Mouse (Mus musculus) macrophage (primary cell): Measurements from ENCODE around the gene Hnrnpk. TPM values are rescaled to one million over a fixed set of nuclear protein-coding genes. Genes with fewer than 3 reads are reported as not detected.

Experiments
- H3K27ac ChIP-seq: fragments of 350-480 bp; formaldehyde crosslinking; 2 replicates; pipeline ENCODE4 v1.9.0; 2021
- H3K36me3 ChIP-seq: fragments of 350-480 bp; formaldehyde crosslinking; 2 replicates; pipeline ENCODE4 v1.9.0; 2021; ENCODE audit errors: inconsistent target
- H3K4me3 ChIP-seq: fragments of 350-480 bp; formaldehyde crosslinking; 2 replicates; pipeline ENCODE4 v1.9.0; 2021; ENCODE audit errors: inconsistent target
- H3K79me2 ChIP-seq: fragments of 350-480 bp; formaldehyde crosslinking; 2 replicates; pipeline ENCODE4 v1.9.0; 2021; ENCODE audit errors: inconsistent target
- WGBS: methylation state at CpG from one replicate; pipeline ENCODE4 v1.1.7; 2026; ENCODE audit warnings: inconsistent platforms; ENCODE audit not compliant: missing documents; 5-methylcytosine and 5-hydroxymethylcytosine counted together
- polyA plus RNA-seq: library from polyadenylated mRNA; stranded (reverse); fragments of 250-400 nt; gene quantifications from 3 replicates; pipeline ENCODE4 v1.2.4, GENCODE M21; 2018; ENCODE audit warnings: inconsistent platforms
- total RNA-seq, 78 experiments: library from RNA; depleted of rRNA; stranded (reverse); fragments of 250-400 nt; gene quantifications; 1 replicate in 9 of 78; 2 replicates in 24 of 78; 3 replicates in 43 of 78; 4 replicates in 2 of 78; pipeline ENCODE4 v1.2.4; 2018; ENCODE audit warnings: inconsistent platforms in 56 of 78

Gene Hnrnpk
- 1,000 to 10,000 TPM in 10 of 26 experiments, 100 to 1,000 TPM in 16; 632 to 1,255 (median 977) TPM for total RNA-seq (2018; cell fraction: chromatin; rRNA removed)
- 100 to 1,000 TPM; 279 to 518 (median 328) TPM for total RNA-seq (2018; cell fraction: cytosol; rRNA removed)
- 100 to 1,000 TPM; 397 to 697 (median 553) TPM for total RNA-seq (2018; cell fraction: nucleus; rRNA removed)
- polyA plus RNA-seq = 321 to 467 TPM (median 425 TPM) in 3 replicates

DNA sequence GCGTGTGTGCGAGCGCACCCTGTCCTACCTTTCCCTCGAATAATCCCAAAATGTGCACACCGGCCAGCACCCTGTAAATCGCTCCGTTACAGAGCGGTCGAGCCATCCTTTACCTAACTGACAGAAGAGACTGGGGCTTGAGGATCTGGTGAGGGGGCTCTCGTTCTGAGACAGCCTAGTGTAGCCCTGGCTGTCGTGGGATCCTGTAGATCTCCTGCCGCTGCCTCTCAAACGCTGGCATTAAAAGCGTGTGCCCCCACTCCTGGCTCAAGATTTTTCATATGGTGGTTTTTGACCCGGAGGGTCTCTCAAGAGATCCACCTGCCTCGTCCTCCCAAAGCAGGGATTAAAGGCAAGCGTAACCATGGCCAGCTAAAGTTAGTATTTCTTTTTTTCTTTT, at the start of gene Hnrnpk:
Gene Hnrnpk, minus strand, starts transcription at position 101 of the 400 bp plus-strand sequence.
- Histone ChIP-seq H3K36me3 (peaks cover 16% of the 10 kb centered on the region), H3K27ac (peak within 1 kb of the TSS; percentile 78), H3K79me2 (peaks cover 79% of the 10 kb centered on the region), H3K4me3 (peak within 1 kb of the TSS; percentile 52)
- WGBS = 21% methylated on average over 7 of the region's 17 CpGs

DNA sequence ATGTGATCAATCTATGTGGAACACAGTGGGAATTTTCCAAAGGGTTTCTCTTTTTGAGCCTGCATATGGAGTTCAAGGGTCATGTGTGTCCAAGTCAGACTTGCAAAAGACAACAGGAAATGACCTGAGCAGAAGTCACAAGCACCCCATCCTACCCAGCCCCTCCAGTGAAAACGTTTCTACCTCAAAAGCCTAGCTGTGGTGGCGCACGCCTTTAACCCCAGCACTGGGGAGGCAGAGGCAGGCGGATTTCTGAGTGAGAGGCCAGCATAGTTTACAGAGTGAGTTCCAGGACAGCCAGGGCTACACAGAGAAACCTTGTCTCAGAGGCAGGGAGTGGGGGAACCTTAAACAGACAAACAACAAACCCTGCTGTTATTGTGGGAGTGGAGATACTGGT, 49.1 kb upstream of the Hnrnpk start:
- Histone ChIP-seq H3K4me3 (no peak overlapping the region), H3K27ac (no peak overlapping the region), H3K36me3 (no peaks in the 10 kb centered on the region), H3K79me2 (no peaks in the 10 kb centered on the region)
- 77% methylated on average over 4 of the region's 4 CpGs for WGBS

DNA sequence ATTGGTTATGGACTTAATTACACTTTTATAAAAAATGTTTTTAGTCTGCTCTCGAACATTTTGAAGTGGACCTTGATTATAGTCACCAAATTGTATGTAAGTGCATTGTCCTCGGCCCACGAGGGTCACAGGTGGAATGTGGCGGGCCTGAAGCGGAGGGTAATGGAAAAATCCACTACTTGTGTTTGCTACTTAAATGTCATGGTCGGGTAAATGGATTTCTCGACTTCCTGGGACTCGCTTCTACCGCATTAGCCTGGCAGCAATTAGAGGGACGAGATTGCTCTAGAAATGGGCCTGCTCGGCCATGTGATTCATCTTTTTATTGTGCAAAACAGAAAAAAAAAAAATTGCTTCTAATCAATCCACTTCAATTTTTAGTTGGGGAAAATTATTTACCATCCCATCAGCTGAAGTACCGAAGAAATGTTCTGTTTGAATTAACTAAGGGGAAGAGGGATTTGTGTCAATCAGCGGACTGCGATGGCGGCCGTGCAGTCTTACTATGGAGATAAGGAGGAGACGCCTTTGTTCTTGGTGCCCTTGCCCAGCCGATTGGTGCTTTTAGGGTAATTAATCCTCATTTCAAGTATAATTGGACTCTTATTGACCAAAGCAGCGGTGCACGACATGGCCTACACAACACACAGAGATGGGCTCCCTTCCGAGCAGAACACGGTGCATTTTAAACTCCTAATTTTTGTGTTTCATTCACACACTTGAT, 47.5 kb upstream of the Hnrnpk start:
- no peak overlapping the region for H3K4me3 ChIP-seq
- no peak overlapping the region for H3K27ac ChIP-seq
- no peaks in the 10 kb centered on the region for H3K36me3 ChIP-seq
- WGBS = 94% methylated on average over 21 of the region's 22 CpGs
- no peaks in the 10 kb centered on the region for H3K79me2 ChIP-seq

DNA sequence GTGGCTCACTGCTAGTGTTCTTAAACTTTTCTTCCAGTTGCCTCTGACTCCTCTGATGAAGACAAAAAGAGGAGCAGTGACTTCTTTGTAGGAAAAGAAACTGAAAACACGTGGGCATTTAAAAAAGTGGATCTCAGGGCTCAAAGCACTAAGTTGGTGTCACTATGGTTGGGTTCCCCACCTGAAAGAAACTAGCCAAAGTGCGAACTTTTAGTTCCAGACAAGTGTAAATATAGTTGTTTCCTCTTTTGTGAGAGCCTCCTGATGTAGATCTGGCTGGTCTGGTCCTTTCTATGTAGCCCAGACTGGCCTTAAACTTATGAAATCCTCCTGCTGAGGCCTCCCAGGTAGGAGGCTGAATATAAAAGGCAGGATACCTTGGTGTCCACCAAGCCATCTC, 43.4 kb upstream of the Hnrnpk start:
- Histone ChIP-seq H3K36me3 (no peaks in the 10 kb centered on the region), H3K27ac (no peak overlapping the region), H3K79me2 (no peaks in the 10 kb centered on the region), H3K4me3 (no peak overlapping the region)
- WGBS = 46% methylated on average over 2 of the region's 2 CpGs

DNA sequence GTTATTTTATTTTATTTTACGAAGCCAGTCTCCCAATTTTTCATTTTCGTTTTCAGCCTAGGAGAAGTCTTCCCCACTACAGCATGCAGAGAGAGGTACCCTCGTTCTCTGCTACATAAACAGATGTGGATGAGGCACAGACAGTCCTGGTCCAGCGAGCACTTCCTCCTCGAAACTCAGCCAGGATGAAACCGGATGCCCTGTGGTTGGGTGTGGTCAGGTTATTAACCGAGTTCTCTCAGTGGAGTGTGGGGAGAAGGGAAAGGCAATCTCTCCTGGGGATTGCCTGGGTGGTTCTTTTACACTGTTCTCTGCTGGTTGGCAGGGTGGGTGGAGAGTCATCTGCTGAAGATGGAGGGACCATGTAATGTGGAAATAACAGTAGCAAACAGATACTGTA, 40.6 kb upstream of the Hnrnpk start:
- WGBS = 3% methylated on average over 7 of the region's 7 CpGs
- H3K27ac ChIP-seq = no peak overlapping the region
- H3K79me2 ChIP-seq = no peaks in the 10 kb centered on the region
- H3K36me3 ChIP-seq = no peaks in the 10 kb centered on the region
- no peak overlapping the region for H3K4me3 ChIP-seq

DNA sequence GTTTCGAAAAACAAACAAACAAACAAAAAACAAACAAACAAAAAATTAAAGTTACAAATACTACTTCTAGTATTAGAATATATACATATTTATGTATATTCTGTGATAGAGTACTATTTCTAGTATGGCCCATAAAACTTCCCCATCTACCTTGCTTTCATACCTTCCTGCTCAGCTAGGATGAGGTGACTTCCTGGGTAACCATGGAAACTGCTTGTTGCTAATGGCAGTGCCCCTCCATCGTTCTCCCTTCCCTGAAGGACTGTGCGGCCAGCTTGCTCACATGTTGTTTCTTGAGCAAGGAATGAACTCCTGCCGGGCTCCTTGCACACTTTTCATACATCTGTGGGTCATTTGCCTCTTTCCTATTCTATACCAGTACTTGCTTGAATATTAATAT, 40.2 kb upstream of the Hnrnpk start:
- WGBS = 57% methylated on average over 3 of the region's 4 CpGs
- Histone ChIP-seq H3K4me3 (no peak overlapping the region), H3K27ac (no peak overlapping the region), H3K36me3 (no peaks in the 10 kb centered on the region), H3K79me2 (no peaks in the 10 kb centered on the region)

DNA sequence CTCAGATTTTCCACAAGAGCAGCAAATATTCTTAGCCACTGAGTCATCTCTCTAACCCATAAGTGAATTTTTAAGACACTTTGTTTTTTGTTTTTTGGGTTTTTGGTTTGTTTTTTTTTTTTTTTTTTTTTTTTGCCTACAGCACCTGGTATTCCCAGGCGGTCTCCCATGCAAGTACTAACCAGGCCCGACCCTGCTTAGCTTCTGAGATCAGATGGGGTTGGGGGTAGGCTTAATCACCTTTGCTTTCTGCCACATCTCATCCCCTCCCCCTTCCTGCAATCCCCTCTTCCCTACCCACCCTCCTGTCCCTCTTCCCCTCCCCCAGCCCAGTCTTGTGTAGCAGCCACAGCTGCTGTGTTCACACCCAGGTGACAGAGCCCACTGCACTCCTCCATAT, 36.6 kb upstream of the Hnrnpk start:
- H3K79me2 ChIP-seq = no peaks in the 10 kb centered on the region
- WGBS = 92% methylated on average over 2 of the region's 2 CpGs
- H3K27ac ChIP-seq = no peak overlapping the region
- H3K36me3 ChIP-seq = no peaks in the 10 kb centered on the region
- no peak overlapping the region for H3K4me3 ChIP-seq

DNA sequence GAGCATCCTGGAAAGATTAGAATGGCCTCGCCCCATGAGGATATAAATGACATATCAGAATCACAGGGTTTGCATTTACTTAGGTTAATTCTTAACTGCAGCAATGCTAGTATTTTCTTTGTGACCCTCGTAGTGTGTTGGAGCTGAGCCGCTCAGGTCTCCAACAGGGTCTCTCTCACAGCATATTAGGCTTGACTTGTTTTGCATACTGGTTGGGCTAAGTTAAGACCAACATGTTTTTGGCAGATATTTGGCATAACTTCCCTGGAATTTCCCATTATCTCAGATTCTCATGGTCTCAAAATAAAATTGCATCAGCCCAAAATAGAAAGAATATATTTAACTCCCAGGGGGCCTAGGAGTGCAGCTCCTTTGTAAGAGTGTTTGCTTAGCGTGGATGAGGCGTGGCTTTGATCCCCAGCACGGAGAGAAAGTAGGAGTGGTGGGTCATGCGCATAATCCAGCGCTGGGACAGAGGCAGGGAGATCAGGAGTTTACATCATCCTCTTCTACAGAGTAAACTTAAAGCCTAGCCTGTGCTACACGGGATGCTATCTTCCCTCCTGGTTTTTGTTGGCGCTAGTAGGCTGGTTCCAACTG, 20.0 kb upstream of the Hnrnpk start:
- no peaks in the 10 kb centered on the region for H3K79me2 ChIP-seq
- 71% methylated on average over 10 of the region's 10 CpGs for WGBS
- no peak overlapping the region for H3K27ac ChIP-seq
- H3K36me3 ChIP-seq = no peaks in the 10 kb centered on the region
- H3K4me3 ChIP-seq = no peak overlapping the region

DNA sequence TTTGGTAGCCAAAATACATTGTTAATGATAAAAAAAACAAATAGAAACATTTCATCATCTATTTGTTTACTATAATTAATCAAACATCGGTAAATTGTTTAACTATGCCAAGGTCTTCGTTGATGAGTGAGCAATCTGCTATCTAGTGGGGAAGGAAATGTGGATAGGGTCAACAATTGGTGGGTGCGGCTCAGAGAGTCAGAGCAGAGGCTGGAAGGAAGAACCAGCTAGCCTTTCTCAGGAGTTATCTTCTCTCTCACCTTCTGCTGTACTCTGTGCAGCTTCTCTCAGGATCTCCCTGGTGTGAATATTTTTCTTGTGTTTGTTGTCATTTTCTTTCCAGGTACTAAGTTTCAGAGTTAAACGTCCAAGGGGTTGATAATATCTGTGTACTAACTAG, 19.1 kb upstream of the Hnrnpk start:
- Histone ChIP-seq H3K4me3 (no peak overlapping the region), H3K36me3 (no peaks in the 10 kb centered on the region), H3K79me2 (no peaks in the 10 kb centered on the region), H3K27ac (no peak overlapping the region)
- 87% methylated on average over 4 of the region's 4 CpGs for WGBS

DNA sequence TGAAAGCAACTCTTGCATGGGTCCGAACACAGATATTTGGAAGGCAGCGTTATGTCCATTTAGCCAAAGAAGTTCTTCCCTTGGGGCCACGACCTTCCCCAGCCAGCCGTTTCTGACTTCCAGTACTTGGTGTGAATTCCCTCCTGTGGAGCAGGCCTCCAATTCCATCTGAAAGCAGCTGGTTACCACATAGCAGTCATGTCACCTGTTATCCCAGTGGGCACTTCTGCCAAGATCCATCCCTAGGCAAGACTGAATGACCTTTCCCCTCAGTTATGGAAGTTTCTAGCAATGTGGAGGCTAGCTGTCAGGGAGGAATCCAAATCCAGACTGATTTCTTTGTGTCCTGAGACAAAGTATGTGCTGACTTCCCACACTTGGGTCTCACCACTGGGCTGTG, 17.9 kb upstream of the Hnrnpk start:
- no peaks in the 10 kb centered on the region for H3K36me3 ChIP-seq
- WGBS = 92% methylated on average over 4 of the region's 4 CpGs
- H3K4me3 ChIP-seq = no peak overlapping the region
- no peak overlapping the region for H3K27ac ChIP-seq
- no peaks in the 10 kb centered on the region for H3K79me2 ChIP-seq

DNA sequence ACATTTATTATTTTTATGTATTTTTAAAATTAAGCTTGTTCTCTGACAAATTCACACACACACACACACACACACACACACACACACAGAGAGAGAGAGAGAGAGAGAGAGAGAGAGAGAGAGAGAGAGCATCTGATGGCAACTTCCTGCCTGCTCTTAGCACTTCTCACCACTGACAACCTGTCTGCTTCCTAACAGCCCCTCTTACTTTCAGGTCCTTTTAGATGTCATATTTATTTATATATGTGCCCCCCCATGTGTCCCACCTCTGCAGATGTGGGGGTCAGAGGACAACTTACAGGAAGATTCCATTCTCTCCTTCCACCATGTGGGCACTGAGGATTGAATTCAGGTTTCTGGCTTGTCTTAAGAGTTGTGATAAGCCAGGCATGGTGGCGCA, 16.1 kb upstream of the Hnrnpk start:
- WGBS = 89% methylated on average over 1 of the region's 1 CpGs
- H3K36me3 ChIP-seq = no peaks in the 10 kb centered on the region
- no peak overlapping the region for H3K27ac ChIP-seq
- H3K4me3 ChIP-seq = no peak overlapping the region
- no peaks in the 10 kb centered on the region for H3K79me2 ChIP-seq

DNA sequence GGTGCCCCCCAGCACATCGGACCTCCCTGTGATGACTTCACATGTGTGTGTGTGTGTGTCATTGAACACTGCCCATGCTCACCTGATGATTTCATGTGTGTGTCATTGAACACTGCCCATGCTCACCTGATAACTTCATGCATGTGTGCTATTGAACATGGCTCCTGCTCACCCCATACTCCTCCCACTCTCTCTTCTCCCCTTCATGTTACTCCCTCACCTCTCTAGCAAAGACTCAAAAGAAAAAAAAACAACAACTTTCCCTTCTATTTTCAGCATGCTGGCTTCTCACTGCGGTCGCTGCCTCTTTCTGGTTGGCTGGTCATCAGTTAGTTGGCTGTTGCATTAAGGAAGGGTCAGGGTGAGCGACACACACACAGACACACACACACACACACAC, 15.5 kb upstream of the Hnrnpk start:
- H3K79me2 ChIP-seq = no peaks in the 10 kb centered on the region
- no peak overlapping the region for H3K27ac ChIP-seq
- no peak overlapping the region for H3K4me3 ChIP-seq
- H3K36me3 ChIP-seq = no peaks in the 10 kb centered on the region
- 89% methylated on average over 4 of the region's 4 CpGs for WGBS

DNA sequence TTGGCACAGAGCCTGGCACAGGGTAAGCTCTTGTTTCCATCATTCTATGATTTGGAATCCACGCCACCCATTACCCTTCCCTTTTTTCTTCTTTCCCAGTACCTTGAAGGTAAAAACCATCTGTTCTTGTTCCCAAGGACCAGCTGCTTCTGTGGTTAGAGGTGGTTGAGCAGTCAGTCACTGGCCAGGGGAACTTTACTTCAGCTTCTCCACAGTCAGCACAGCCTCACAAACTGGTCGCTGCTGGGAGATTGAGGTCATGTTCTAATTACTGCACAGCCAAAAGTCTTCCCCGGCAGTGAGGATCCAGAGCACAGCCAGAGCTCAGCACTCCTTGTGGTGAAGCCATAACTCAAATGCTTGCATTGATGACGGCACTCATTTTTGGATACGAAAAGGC, 12.7 kb upstream of the Hnrnpk start:
- WGBS = 87% methylated on average over 5 of the region's 5 CpGs
- no peaks in the 10 kb centered on the region for H3K79me2 ChIP-seq
- H3K27ac ChIP-seq = no peak overlapping the region
- H3K4me3 ChIP-seq = no peak overlapping the region
- H3K36me3 ChIP-seq = no peaks in the 10 kb centered on the region; the same call in 1 of the 2 replicates

DNA sequence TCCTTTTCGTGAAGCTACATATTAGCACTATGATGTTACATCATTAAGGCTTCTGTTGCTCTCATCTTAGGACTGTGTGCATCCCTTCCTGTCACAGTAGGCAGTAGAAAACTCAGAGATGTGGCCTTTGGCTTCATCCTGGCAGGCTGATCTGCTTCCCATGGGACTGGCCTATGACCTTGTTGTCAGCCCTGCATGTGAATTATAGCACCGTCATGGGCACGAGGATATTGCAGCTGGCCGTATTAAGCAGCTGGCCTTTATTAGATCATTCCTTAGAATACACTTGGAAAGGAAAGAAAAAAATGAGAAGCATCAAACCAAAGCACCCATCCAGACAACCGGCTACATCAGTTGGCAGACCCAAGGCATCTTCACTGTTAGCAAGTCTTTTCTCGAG, 12.2 kb upstream of the Hnrnpk start:
- H3K79me2 ChIP-seq = no peaks in the 10 kb centered on the region
- WGBS = 93% methylated on average over 6 of the region's 6 CpGs
- H3K27ac ChIP-seq = no peak overlapping the region
- peaks cover 2% of the 10 kb centered on the region; the same call in 1 of the 2 replicates for H3K36me3 ChIP-seq
- no peak overlapping the region for H3K4me3 ChIP-seq

DNA sequence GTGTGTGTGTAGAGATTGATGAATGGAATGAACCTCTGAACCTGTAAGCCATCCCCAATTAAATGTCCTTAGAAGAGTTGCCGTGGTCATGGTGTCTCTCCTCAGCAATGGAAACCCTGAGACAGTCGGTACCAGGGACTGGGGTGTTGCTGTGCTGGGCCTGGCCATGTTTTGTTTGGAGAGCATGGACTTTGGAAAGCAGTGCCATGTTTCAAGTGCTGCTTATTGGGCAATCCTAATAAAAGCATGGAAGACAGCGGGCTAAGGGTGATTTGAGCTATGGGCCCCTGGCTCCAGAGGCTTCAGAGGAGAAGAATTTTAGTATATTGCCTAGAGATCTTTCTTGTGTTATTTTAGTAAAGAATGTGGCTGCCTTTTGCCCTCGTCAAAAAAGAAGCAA, 7.9 kb upstream of the Hnrnpk start:
- Histone ChIP-seq H3K79me2 (peaks cover 16% of the 10 kb centered on the region), H3K27ac (no peak overlapping the region), H3K4me3 (no peak overlapping the region), H3K36me3 (peaks cover 7% of the 10 kb centered on the region; the same call in 1 of the 2 replicates)
- WGBS = 86% methylated on average over 4 of the region's 4 CpGs
